Mouse (Mus musculus) hindbrain, embryonic 14.5 days (tissue): ENCODE data around the gene Cfap43. TPM values are rescaled to one million over a fixed set of nuclear protein-coding genes. Genes with fewer than 3 reads are reported as not detected.

Experiments
- ATAC-seq: fragments of 200-750 bp; cut with Nextera tagmentation; 2 replicates; pipeline ENCODE4 v1.8.0; 2017; ENCODE audit warnings: moderate number of reproducible peaks, mild to moderate bottlenecking, moderate TSS enrichment, moderate library complexity; ENCODE audit not compliant: low FRiP score
- DNase-seq: peaks from one replicate; pipeline ENCODE4 v3.0.0-alpha.2; 2015; ENCODE audit warnings: low spot score
- H3K27ac ChIP-seq: fragments of 300-500 bp; sonication (generic); 2 replicates; pipeline ENCODE4 v1.5.1; 2014; ENCODE audit warnings: mild to moderate bottlenecking, moderate library complexity
- H3K27me3 ChIP-seq: fragments of 300-500 bp; sonication (generic); 2 replicates; pipeline ENCODE4 v1.6.1; 2014; ENCODE audit warnings: mild to moderate bottlenecking, low read length, mixed read lengths; ENCODE audit not compliant: control insufficient read depth, insufficient read depth
- H3K36me3 ChIP-seq: fragments of 300-500 bp; sonication (generic); replicated peaks from 2 replicates; pipeline ENCODE4 v1.6.1; 2014; ENCODE audit not compliant: control insufficient read depth, insufficient read depth
- H3K4me1 ChIP-seq: fragments of 300-500 bp; sonication (generic); replicated peaks from 2 replicates; pipeline ENCODE4 v1.6.1; 2014; ENCODE audit warnings: antibody characterized with exemption, low read length, mixed read lengths; ENCODE audit not compliant: control insufficient read depth, insufficient read depth
- H3K4me2 ChIP-seq: fragments of 300-500 bp; sonication (generic); replicated peaks from 2 replicates; pipeline ENCODE4 v1.6.1; 2014; ENCODE audit warnings: mild to moderate bottlenecking, moderate library complexity
- H3K4me3 ChIP-seq: fragments of 300-500 bp; sonication (generic); replicated peaks from 2 replicates; pipeline ENCODE4 v1.5.1; 2014; ENCODE audit warnings: mild to moderate bottlenecking, low read length
- H3K9ac ChIP-seq: fragments of 300-500 bp; sonication (generic); 2 replicates; pipeline ENCODE4 v1.6.1; 2014
- H3K9me3 ChIP-seq: fragments of 300-500 bp; sonication (generic); 2 replicates; pipeline ENCODE4 v1.6.1; 2016; ENCODE audit warnings: low read length; ENCODE audit not compliant: control insufficient read depth
- WGBS: fragments of 180-500 bp; shearing (Covaris S2); extraction: QIAGEN DNeasy Blood & Tissue Kit; methylation state at CpG from one replicate; pipeline ENCODE4 v1.1.7; 2014; 5-methylcytosine and 5-hydroxymethylcytosine counted together
- polyA plus RNA-seq: library from polyadenylated mRNA; unstranded; fragments of >200 nt; fragmentation: Nextera tagmentation; extraction: Ambion mirVana; gene quantifications from 2 replicates; pipeline ENCODE4 v1.2.1, GENCODE M21; 2014

Gene Cfap43
- polyA plus RNA-seq, 1 experiment from 2014 or later, result 4.2 TPM

DNA sequence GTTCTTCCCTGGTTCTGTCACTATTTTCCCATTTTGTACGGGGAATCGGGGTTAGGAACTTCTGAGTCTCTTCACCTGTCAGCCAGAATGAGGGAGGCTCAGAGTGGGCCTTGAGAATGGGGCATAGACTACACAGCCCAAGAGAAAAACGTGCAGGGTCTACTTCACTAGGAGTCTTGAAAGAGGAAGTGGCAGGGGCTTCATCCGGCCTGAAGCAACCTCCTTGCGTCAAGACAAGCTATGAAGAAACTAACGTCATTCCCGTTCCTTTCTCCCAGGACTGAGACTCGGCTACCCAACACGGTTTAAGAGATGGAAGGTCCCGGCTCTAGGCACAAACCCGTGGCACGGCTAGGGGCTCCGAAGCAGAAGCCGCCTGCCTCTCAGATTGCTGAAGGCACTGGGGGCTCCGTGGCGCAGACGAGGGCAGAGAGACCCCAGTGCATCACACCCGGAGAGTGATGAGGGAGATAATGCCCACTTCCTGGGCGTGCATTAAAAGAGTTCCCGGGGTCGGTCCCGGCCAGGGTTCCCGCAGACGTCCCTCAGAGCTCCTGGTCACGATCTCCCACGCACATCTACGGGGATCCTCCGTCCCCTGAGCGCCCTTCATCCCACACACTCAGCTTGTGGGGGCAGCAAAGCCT, 509 bp downstream of the Cfap43 start:
- peak; percentile 36; the same call in 1 of the 2 replicates for ATAC-seq
- Histone ChIP-seq H3K36me3 (no peaks in the 10 kb centered on the region), H3K4me2 (peak overlapping the region; percentile 85), H3K27ac (peak overlapping the region; percentile 81), H3K27me3 (no peaks in the 10 kb centered on the region), H3K4me1 (peaks cover 21% of the 10 kb centered on the region; the same call in 1 of the 2 replicates), H3K9ac (peak overlapping the region; percentile 76), H3K4me3 (peak overlapping the region; percentile 66), H3K9me3 (no peaks in the 10 kb centered on the region)
- WGBS, result under 1% methylated on average over 29 of the region's 29 CpGs
- no peak for DNase-seq

DNA sequence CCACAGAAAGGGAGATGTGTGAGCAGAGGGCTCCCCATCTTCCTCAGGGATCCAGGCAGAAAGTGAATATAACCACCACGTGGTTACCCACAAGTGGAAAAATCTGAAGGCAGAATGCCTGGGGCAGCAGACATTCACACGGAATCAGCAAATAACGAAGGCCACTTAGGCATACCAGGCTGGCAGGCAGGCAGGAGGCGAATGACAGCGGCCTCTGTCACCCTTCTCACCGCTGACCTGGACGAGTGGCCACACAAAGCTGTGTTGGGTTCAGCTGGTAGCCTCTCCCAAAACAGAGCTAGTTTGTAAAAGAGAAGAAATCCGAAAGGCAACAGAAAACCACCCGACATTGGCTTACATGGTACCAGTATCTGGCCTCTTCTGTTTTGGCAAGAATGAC, 1.1 kb downstream of the Cfap43 start:
- Histone ChIP-seq H3K27me3 (no peaks in the 10 kb centered on the region), H3K4me2 (peak overlapping the region; percentile 85), H3K9me3 (no peaks in the 10 kb centered on the region), H3K36me3 (no peaks in the 10 kb centered on the region), H3K4me3 (peak overlapping the region; percentile 66), H3K9ac (peak overlapping the region; percentile 76), H3K27ac (no peak overlapping the region), H3K4me1 (peaks cover 21% of the 10 kb centered on the region; the same call in 1 of the 2 replicates)
- DNase-seq, result no peak
- 16% methylated on average over 9 of the region's 9 CpGs for WGBS
- no peak for ATAC-seq

DNA sequence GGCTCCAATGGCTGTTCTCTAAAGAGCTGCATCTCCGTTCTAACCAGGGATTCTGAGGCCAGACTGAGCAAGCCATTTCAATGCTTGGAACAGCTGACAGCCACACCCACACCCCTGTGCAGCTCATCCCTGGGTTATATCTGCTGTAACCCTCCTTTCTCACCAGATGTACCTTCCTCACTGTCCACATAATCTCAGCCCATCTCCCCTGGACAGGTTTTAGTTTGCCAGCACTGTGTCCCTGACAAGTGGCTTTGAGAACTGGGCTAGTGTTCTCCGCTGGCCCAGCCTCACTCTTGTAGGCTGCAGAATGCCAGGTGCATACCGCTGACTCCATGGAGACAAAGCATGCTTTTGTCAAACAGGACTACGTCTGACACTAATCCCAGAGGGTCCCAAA, 1.7 kb downstream of the Cfap43 start:
- ATAC-seq (no peak), DNase-seq (no peak)
- H3K36me3 ChIP-seq, result no peaks in the 10 kb centered on the region
- peak overlapping the region; percentile 85 for H3K4me2 ChIP-seq
- no peak overlapping the region for H3K27ac ChIP-seq
- peaks cover 21% of the 10 kb centered on the region; the same call in 1 of the 2 replicates for H3K4me1 ChIP-seq
- H3K27me3 ChIP-seq, result no peaks in the 10 kb centered on the region
- 13% methylated on average over 4 of the region's 4 CpGs for WGBS
- H3K9ac ChIP-seq, result 0 out of 2 replicates have a peak overlapping the region, but pooled peaks have one; percentile 20
- H3K4me3 ChIP-seq, result 0 out of 2 replicates have a peak overlapping the region, but pooled peaks have one; percentile 66
- no peaks in the 10 kb centered on the region for H3K9me3 ChIP-seq

DNA sequence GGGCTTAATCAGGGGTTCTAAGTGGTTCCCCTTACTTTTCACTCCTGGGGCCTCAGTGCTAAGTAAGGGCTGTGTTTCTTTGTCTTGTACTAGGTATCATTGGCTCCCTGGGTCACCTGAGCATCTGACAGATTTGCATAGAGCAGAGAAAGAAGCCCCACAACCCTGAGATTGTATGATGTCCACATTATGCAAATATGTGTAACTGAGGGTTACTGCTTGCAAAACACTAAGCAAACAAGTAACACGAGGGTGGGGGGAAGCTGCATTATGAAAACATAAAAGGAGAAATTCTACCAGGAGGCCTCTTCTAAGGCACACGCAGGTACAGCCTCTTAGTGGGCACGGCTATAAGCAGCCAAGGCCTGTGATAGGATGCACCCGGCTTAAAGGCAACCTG, 3.8 kb downstream of the Cfap43 start:
- no peak overlapping the region for H3K27ac ChIP-seq
- peaks cover 28% of the 10 kb centered on the region for H3K4me1 ChIP-seq
- H3K9ac ChIP-seq, result no peak overlapping the region
- ATAC-seq, result no peak
- no peak overlapping the region for H3K4me2 ChIP-seq
- H3K4me3 ChIP-seq, result no peak overlapping the region
- H3K27me3 ChIP-seq, result no peaks in the 10 kb centered on the region
- no peaks in the 10 kb centered on the region for H3K36me3 ChIP-seq
- no peak for DNase-seq
- 86% methylated on average over 4 of the region's 4 CpGs for WGBS
- H3K9me3 ChIP-seq, result no peaks in the 10 kb centered on the region

DNA sequence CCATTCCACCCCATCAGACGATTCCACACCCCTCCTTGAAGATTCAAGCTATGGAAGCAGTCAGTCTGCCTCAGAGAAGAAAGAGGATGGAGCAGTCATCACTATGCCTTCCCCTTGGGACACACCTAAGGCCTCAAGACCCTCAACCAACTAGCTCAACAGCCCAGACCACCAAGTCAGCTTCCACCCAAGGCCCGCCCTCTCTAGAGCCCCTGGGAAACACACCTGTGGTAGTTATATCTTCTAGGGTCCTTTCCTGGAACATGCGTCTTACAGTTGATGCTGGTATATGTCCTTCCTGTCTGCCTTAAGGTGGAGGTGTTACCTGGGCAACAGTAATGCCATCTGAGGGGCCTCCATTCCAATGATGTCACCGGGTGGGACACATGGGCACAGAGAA, 4.9 kb downstream of the Cfap43 start:
- no peak overlapping the region for H3K9ac ChIP-seq
- no peaks in the 10 kb centered on the region for H3K9me3 ChIP-seq
- H3K27ac ChIP-seq, result no peak overlapping the region
- no peaks in the 10 kb centered on the region for H3K27me3 ChIP-seq
- no peaks in the 10 kb centered on the region for H3K36me3 ChIP-seq
- no peak overlapping the region for H3K4me2 ChIP-seq
- WGBS, result 94% methylated on average over 4 of the region's 4 CpGs
- peaks cover 37% of the 10 kb centered on the region for H3K4me1 ChIP-seq
- DNase-seq (no peak), ATAC-seq (no peak)
- H3K4me3 ChIP-seq, result no peak overlapping the region

DNA sequence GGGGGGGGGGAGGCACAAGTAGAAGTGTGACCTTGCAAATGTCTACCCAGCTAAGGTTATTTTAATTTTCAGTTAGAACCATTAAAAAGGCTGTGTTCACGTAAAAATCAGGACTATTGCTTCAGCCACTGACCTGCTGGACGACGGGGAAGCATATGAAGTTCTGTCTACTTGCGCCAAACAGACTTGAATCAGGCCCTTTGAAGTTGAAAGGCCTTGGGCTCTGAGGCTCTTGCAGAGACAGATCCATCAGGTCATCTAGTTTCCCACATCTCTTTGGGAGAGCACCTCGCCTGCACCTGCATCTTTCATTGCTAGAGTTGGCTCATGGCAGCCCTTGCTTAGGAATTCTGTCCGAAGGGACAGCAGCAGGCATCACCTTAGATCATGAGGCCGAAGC, 5.7 kb downstream of the Cfap43 start:
- Histone ChIP-seq H3K27me3 (no peaks in the 10 kb centered on the region), H3K36me3 (no peaks in the 10 kb centered on the region), H3K4me3 (no peak overlapping the region), H3K27ac (no peak overlapping the region), H3K9ac (no peak overlapping the region), H3K9me3 (no peaks in the 10 kb centered on the region), H3K4me1 (peaks cover 44% of the 10 kb centered on the region), H3K4me2 (no peak overlapping the region)
- 92% methylated on average over 7 of the region's 7 CpGs for WGBS
- DNase-seq (no peak), ATAC-seq (no peak)

DNA sequence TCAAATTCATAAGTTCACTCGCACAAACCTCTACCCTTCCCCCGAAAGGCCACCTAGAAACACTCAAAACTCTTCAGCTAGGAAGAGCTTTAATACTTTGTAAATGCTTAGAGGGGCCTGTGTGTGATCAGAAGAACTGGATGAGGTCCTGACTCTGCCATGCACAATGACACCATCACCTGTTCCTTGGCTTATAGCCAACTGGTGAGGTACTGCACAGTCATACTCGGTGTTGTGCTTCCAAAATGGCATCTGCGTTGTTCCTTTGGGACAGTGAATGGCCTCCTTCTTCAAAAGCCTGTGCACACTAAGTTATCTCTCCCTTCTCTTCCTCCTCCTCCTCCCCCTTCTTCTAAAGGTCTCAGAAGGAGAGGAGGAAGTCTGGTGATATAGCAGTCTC, 8.3 kb downstream of the Cfap43 start:
- ATAC-seq, result no peak
- 88% methylated on average over 4 of the region's 4 CpGs for WGBS
- no peak overlapping the region for H3K4me3 ChIP-seq
- H3K27me3 ChIP-seq, result no peaks in the 10 kb centered on the region
- H3K4me1 ChIP-seq, result peaks cover 25% of the 10 kb centered on the region
- H3K9ac ChIP-seq, result no peak overlapping the region
- H3K9me3 ChIP-seq, result no peaks in the 10 kb centered on the region
- H3K27ac ChIP-seq, result peak overlapping the region; percentile 92; the same call in 1 of the 2 replicates
- DNase-seq, result no peak
- no peak overlapping the region for H3K4me2 ChIP-seq
- H3K36me3 ChIP-seq, result no peaks in the 10 kb centered on the region

DNA sequence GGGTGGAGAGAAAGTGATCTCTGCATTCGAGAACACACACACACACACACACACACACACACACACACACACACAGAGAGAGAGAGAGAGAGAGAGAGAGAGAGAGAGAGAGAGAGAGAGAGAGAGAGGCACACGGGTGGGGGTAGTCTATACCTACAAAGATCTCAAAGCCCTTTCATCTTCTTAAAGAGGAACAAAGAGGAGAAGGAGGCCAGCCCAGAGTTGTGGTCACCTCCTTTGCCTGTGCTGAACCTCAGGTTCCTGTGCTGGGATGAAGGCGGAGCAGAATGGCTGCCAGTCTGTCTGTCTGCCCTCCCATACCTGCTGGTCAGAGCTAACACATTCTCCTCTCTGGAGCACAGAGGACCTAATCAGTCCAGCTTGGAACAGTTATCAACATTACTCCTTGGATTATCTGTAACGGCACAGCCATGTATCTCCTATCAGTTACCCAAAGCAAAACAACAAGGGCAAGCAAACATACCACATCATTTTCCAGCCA, 8.9 kb downstream of the Cfap43 start:
- peak overlapping the region; percentile 92 for H3K27ac ChIP-seq
- H3K4me2 ChIP-seq, result peak overlapping the region; percentile 58
- H3K4me1 ChIP-seq, result peaks cover 25% of the 10 kb centered on the region
- no peak overlapping the region for H3K4me3 ChIP-seq
- H3K27me3 ChIP-seq, result no peaks in the 10 kb centered on the region
- no peak for ATAC-seq
- WGBS, result 40% methylated on average over 4 of the region's 4 CpGs
- no peak for DNase-seq
- H3K9me3 ChIP-seq, result no peaks in the 10 kb centered on the region
- no peaks in the 10 kb centered on the region for H3K36me3 ChIP-seq
- H3K9ac ChIP-seq, result peak overlapping the region; percentile 69

DNA sequence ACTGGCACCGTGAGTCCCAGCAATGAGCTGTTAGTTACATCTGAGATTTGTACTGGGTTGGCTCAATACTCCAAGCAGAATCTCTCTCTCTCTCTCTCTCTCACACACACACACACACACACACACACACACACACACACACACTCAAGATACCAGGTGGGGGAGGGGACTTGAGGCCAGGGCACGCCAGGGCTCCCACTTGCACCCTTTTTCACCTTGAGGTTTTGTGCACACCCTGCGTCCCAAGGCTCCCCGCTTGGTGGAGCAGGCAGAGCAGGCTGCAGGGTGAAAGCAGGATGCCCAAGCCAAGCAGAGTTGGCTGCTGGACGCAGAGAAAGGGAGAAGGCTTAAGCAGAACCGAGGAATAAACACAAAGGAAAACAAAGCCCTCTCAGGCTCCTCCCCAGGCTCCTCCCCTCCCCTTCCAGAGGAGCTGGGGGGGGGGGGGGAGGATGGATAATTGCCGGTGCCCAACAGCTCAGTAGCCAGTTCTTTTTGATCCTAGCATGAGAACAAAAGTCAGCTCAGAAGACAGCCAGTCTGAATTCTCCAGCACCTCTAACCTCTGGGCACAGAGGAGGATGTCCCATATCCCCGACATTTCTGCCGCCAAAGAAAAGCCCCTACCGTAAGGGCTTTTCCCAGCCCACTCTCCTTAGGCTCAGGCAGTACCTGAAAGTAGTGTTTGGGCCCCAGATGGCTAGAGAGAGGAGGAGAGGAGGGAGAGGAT, 9.5 kb downstream of the Cfap43 start:
- Histone ChIP-seq H3K9me3 (no peaks in the 10 kb centered on the region), H3K4me2 (peak overlapping the region; percentile 58), H3K9ac (peak overlapping the region; percentile 69), H3K27me3 (no peaks in the 10 kb centered on the region), H3K4me3 (peak overlapping the region; percentile 24), H3K27ac (peak overlapping the region; percentile 92), H3K4me1 (peaks cover 25% of the 10 kb centered on the region), H3K36me3 (no peaks in the 10 kb centered on the region)
- DNase-seq, result peak; percentile 68
- peak; percentile 86 for ATAC-seq
- WGBS, result 2% methylated on average over 9 of the region's 10 CpGs
